Mouse (Mus musculus): ENCODE results near the gene Gabbr2.

- TF ChIP-seq GATA1 (IDR thresholded peaks at IDR 0.05; ENCODE audit: borderline replicate concordance, low read length) (no peak), FLI1 (IDR thresholded peaks at IDR 0.05; ENCODE audit: low read length) (no peak)
Observed at GRCm38 (mm10) chr4:47039586-47039985, 47.9 kb upstream of the Gabbr2 start.

Measured in megakaryocyte, embryonic 14.5 days (primary cell).